Mouse (Mus musculus): Measurements from ENCODE around the gene Sgk1.

- TF ChIP-seq CEBPB (IDR thresholded peaks at IDR 0.05; ENCODE audit: insufficient read depth, poor library complexity, severe bottlenecking), result no peak
- TF ChIP-seq POLR2A (IDR thresholded peaks at IDR 0.05; ENCODE audit: insufficient read length, low read depth), result no peak
- TF ChIP-seq E2F4 (IDR thresholded peaks at IDR 0.05; ENCODE audit: insufficient read depth), result no peak
- no peak for TF ChIP-seq USF1 (IDR thresholded peaks at IDR 0.05; ENCODE audit: low read depth)
- no peak for TF ChIP-seq MAX (IDR thresholded peaks at IDR 0.05; ENCODE audit: low read depth)
- no peak for TF ChIP-seq TCF12 (IDR thresholded peaks at IDR 0.05; ENCODE audit: insufficient read depth, poor library complexity, severe bottlenecking)
- TF ChIP-seq MYOD1 (IDR thresholded peaks at IDR 0.05; ENCODE audit: control insufficient read depth in 1 of 3, insufficient read length in 2 of 3, low read depth in 2 of 3), result no peak
- TF ChIP-seq MYOG (IDR thresholded peaks at IDR 0.05; ENCODE audit: control insufficient read depth in 1 of 3, insufficient read depth in 1 of 3, insufficient read length in 2 of 3, low read depth in 2 of 3), result no peak
- TF ChIP-seq TCF3 (IDR thresholded peaks at IDR 0.05; ENCODE audit: insufficient read length, low read depth), result no peak
- no peak for TF ChIP-seq SRF (IDR thresholded peaks at IDR 0.05; ENCODE audit: control insufficient read depth, insufficient read length, low read depth)
- no peak for TF ChIP-seq POLR2AphosphoS2 (IDR thresholded peaks at IDR 0.05; ENCODE audit: insufficient read length, low read depth)
- TF ChIP-seq REST (IDR thresholded peaks at IDR 0.05; ENCODE audit: insufficient read depth, insufficient read length), result no peak
Measured at GRCm38 (mm10) chr10:21904151-21904550, 22.2 kb downstream of the Sgk1 start.

Data from myocyte (in vitro differentiated cells).